Mouse (Mus musculus): Measurements from ENCODE around the gene Agap1.

DNA sequence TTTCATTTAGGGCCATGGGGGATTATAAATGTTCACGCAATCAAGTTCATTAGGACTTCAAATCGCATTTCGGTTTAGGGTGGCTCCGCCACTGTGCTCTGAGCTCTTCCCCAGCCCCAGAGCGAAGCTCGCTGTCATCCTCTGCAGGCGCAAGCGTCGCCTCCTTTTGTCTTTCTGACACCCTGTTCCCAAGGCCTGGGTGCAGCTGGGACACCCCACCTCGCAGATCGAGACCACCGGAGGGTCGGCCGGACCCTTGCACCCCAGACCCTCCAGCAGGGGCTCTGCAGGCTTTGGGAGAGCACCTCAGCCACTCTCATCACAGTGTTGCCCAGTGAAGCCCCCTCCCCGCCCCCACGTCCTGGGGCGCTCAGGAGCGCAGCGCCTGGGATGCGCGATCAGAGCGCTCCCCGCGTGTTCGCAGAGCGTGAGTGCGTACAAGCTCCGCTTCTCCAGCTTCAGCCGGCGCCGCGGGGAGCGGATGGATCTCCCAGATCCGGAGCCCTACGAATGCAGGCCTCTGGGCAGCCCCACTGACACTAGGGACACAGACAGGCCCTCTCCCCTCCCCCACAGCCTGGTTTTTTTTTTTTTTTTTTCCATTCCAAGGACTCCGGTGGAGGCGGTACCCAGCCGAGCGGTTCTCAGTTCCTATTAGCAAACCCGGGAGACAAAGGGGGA is 487.2 kb downstream of the Agap1 start:
- TF ChIP-seq CTCF (conservative IDR thresholded peaks at IDR 0.05; ENCODE audit: insufficient read depth, insufficient read length, low read depth, low read length) (no peak), POLR2A (IDR thresholded peaks at IDR 0.05; ENCODE audit: low read depth, low read length) (no peak)

Data from kidney, adult 2 months (tissue).